Mouse (Mus musculus) embryonic facial prominence, embryonic 11.5 days (tissue): Measurements from ENCODE around the gene Chp1. TPM values are rescaled to one million over a fixed set of nuclear protein-coding genes. Genes with fewer than 3 reads are reported as not detected.
A peak's percentile ranks its signal among the peaks of the same experiment; 100 is the strongest.

ENCODE experiments used
- ATAC-seq: fragments of 200-750 bp; cut with Nextera tagmentation; replicated peaks from 2 replicates; pipeline ENCODE4 v1.8.0; 2017; ENCODE audit warnings: low read depth; ENCODE audit not compliant: insufficient number of reproducible peaks, low FRiP score, low TSS enrichment
- DNase-seq: peaks from one replicate; pipeline ENCODE4 v3.0.0-alpha.2; 2015; ENCODE audit warnings: low spot score
- H3K27ac ChIP-seq: fragments of 300-500 bp; sonication (generic); replicated peaks from 2 replicates; pipeline ENCODE4 v1.5.1; 2014; ENCODE audit warnings: mild to moderate bottlenecking, low read depth, low read length, control low read depth
- H3K27me3 ChIP-seq: fragments of 300-500 bp; sonication (generic); 2 replicates; pipeline ENCODE4 v1.6.1; 2014; ENCODE audit warnings: mild to moderate bottlenecking, low read length, moderate library complexity, mixed read lengths; ENCODE audit not compliant: control insufficient read depth, insufficient read depth
- H3K36me3 ChIP-seq: fragments of 300-500 bp; sonication (generic); replicated peaks from 2 replicates; pipeline ENCODE4 v1.6.1; 2014; ENCODE audit warnings: low read depth, mild to moderate bottlenecking, low read length, moderate library complexity, mixed read lengths; ENCODE audit not compliant: control insufficient read depth, insufficient read depth
- H3K4me1 ChIP-seq: fragments of 300-500 bp; sonication (generic); 2 replicates; pipeline ENCODE4 v1.6.1; 2014; ENCODE audit warnings: low read length, mixed read lengths; ENCODE audit not compliant: control insufficient read depth, insufficient read depth
- H3K4me2 ChIP-seq: fragments of 300-500 bp; sonication (generic); 2 replicates; pipeline ENCODE4 v1.6.1; 2014; ENCODE audit warnings: low read depth, mild to moderate bottlenecking, control low read depth, low read length, moderate library complexity
- H3K4me3 ChIP-seq: fragments of 300-500 bp; sonication (generic); 2 replicates; pipeline ENCODE4 v1.5.1; 2014; ENCODE audit warnings: low read depth, low read length, control low read depth
- H3K9ac ChIP-seq: fragments of 300-500 bp; sonication (generic); replicated peaks from 2 replicates; pipeline ENCODE4 v1.6.1; 2014; ENCODE audit warnings: mild to moderate bottlenecking, control low read depth, low read length
- H3K9me3 ChIP-seq: fragments of 300-500 bp; sonication (generic); replicated peaks from 2 replicates; pipeline ENCODE4 v1.6.1; 2016; ENCODE audit warnings: mild to moderate bottlenecking, low read length, inconsistent platforms, mixed read lengths; ENCODE audit not compliant: control insufficient read depth
- WGBS: fragments of 180-500 bp; shearing (Covaris S2); extraction: QIAGEN DNeasy Blood & Tissue Kit; methylation state at CpG from one replicate; pipeline ENCODE4 v1.1.7; 2014; 5-methylcytosine and 5-hydroxymethylcytosine counted together
- polyA plus RNA-seq: library from polyadenylated mRNA; unstranded; fragments of >200 nt; fragmentation: Nextera tagmentation; extraction: Ambion mirVana; gene quantifications from 2 replicates; pipeline ENCODE4 v1.2.1, GENCODE M21; 2014

The Chp1 gene
- polyA plus RNA-seq, 1 experiment from 2014 or later, result 74.4 TPM

- H3K4me1 ChIP-seq, result no peaks in the 10 kb centered on the region
- WGBS, result 92% methylated on average over 1 of the region's 1 CpGs
- ATAC-seq (no peak), DNase-seq (no peak)
- H3K27ac ChIP-seq, result no peak overlapping the region
- no peak overlapping the region for H3K4me3 ChIP-seq
- no peaks in the 10 kb centered on the region for H3K27me3 ChIP-seq
- no peak overlapping the region for H3K4me2 ChIP-seq
- H3K9me3 ChIP-seq, result no peaks in the 10 kb centered on the region
- no peaks in the 10 kb centered on the region for H3K36me3 ChIP-seq
- H3K9ac ChIP-seq, result no peak overlapping the region
Measured at GRCm38 (mm10) chr2:119572471-119572870, 25.0 kb downstream of the Chp1 start.

DNA sequence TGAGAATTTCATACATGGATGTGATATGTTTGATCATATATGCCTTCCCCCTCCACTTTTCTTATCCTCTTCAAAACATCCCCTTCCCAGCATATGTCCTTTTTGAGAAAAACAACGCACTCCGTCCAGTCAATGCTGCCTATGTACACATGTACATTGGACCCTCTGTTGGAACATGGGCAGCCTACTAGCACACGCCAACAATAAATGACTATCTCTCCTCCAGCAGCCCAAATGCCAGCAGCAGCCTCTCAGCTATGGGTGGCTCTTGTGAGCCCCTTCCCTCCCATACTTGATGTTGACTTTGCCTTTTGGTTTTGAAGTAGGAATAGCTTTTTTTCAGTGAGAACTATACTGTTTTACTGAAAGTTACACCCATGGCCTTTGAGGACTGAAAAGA lies 34.1 kb downstream of the Chp1 start:
- WGBS, result 90% methylated on average over 3 of the region's 3 CpGs
- Histone ChIP-seq H3K36me3 (no peaks in the 10 kb centered on the region), H3K4me3 (no peak overlapping the region), H3K4me2 (no peak overlapping the region), H3K9ac (no peak overlapping the region), H3K4me1 (no peaks in the 10 kb centered on the region), H3K27ac (no peak overlapping the region), H3K27me3 (no peaks in the 10 kb centered on the region), H3K9me3 (no peaks in the 10 kb centered on the region)
- DNase-seq (no peak), ATAC-seq (no peak)

DNA sequence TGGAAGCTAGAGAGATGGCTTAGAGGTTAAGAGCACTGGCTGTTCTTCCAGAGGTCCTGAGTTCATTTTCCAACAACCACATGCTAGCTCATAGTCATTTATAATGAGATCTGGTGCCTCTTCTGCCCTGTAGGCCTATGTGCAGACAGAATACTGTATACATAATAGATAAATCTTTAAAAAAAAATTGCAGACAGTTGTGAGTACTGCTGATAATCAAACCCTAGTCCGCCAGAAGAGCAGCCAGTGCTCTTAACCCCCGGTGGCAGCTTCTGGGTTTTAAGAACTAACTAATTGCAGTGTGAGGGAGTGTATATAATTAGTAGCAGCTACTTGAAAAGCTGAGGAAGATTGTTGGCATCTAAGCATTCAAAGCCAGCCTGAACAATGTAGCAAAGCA lies 35.9 kb downstream of the Chp1 start:
- 49% methylated on average over 2 of the region's 2 CpGs for WGBS

DNA sequence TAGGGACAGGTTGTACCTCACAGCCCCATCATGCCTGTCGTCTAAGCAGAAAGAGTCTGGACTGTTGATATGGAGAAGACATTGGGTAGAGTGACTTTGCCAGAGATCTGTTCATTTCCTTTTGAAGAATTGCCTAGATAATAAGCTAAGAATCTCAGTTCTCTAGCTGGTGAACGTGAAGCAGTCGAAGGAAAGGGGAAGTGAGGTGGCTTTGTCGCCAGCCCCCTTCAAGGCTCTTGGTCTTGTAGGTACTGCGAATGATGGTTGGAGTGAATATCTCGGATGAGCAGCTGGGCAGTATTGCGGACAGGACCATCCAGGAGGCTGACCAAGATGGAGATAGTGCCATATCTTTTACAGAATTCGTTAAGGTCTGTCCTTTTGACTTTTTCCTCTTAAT lies 36.8 kb downstream of the Chp1 start:
- 92% methylated on average over 8 of the region's 8 CpGs for WGBS
- Histone ChIP-seq H3K9me3 (no peaks in the 10 kb centered on the region), H3K4me1 (no peaks in the 10 kb centered on the region), H3K9ac (no peak overlapping the region), H3K27me3 (no peaks in the 10 kb centered on the region), H3K4me3 (no peak overlapping the region), H3K36me3 (no peaks in the 10 kb centered on the region), H3K4me2 (no peak overlapping the region), H3K27ac (no peak overlapping the region)
- no peak for DNase-seq
- no peak for ATAC-seq

More for the DNA sequence above, 35.9 kb downstream of the Chp1 start:
- ATAC-seq (no peak), DNase-seq (no peak)
- H3K4me1 ChIP-seq, result no peaks in the 10 kb centered on the region
- H3K36me3 ChIP-seq, result no peaks in the 10 kb centered on the region
- no peak overlapping the region for H3K4me2 ChIP-seq
- no peaks in the 10 kb centered on the region for H3K27me3 ChIP-seq
- H3K9me3 ChIP-seq, result no peaks in the 10 kb centered on the region
- no peak overlapping the region for H3K27ac ChIP-seq
- no peak overlapping the region for H3K4me3 ChIP-seq
- H3K9ac ChIP-seq, result no peak overlapping the region

- Histone ChIP-seq H3K9me3 (no peaks in the 10 kb centered on the region), H3K4me1 (no peaks in the 10 kb centered on the region), H3K9ac (no peak overlapping the region), H3K27me3 (no peaks in the 10 kb centered on the region), H3K4me2 (no peak overlapping the region), H3K4me3 (no peak overlapping the region), H3K36me3 (no peaks in the 10 kb centered on the region), H3K27ac (no peak overlapping the region)
- DNase-seq, result peak; percentile 71
- ATAC-seq, result no peak
- 14% methylated on average over 4 of the region's 4 CpGs for WGBS
Measured at GRCm38 (mm10) chr2:119587383-119587782, 39.9 kb downstream of the Chp1 start.

DNA sequence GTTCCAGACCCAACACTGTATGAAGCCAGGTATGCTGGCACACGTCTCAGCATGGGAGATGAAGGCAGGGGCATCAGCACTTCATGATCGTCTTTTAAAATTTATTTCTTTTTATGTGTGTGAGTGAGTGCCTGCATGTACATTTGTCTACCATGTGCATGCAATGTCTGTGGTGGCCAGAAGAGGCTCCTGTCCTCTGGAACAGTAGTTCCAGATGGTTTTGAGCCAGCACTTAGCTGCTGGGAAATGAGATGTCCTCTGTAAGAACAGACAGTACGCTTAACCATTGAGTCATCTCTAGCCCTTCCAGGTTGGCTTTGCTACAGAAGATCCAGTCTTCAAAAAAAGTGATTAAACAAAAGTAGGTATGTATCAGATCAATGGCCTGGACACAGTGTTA lies 43.8 kb downstream of the Chp1 start:
- ATAC-seq (no peak), DNase-seq (no peak)
- H3K4me1 ChIP-seq, result no peaks in the 10 kb centered on the region
- no peaks in the 10 kb centered on the region for H3K27me3 ChIP-seq
- no peak overlapping the region for H3K4me3 ChIP-seq
- H3K36me3 ChIP-seq, result no peaks in the 10 kb centered on the region; the same call in 1 of the 2 replicates
- WGBS, result 87% methylated on average over 3 of the region's 3 CpGs
- H3K9ac ChIP-seq, result no peak overlapping the region
- H3K4me2 ChIP-seq, result no peak overlapping the region
- no peaks in the 10 kb centered on the region for H3K9me3 ChIP-seq
- no peak overlapping the region for H3K27ac ChIP-seq

GRCm38 (mm10) chr2:119593765-119594112 lies 46.2 kb downstream of the Chp1 start:
- no peaks in the 10 kb centered on the region for H3K4me1 ChIP-seq
- peak overlapping the region; percentile 19; the same call in 1 of the 2 replicates for H3K4me2 ChIP-seq
- 7% methylated on average over 7 of the region's 7 CpGs for WGBS
- no peak overlapping the region; the same call in 1 of the 2 replicates for H3K27ac ChIP-seq
- H3K27me3 ChIP-seq, result no peaks in the 10 kb centered on the region
- peaks cover 4% of the 10 kb centered on the region for H3K36me3 ChIP-seq
- ATAC-seq (peak; percentile 11; the same call in 1 of the 2 replicates), DNase-seq (no peak)
- H3K9me3 ChIP-seq, result no peaks in the 10 kb centered on the region
- no peak overlapping the region; the same call in 1 of the 2 replicates for H3K9ac ChIP-seq
- H3K4me3 ChIP-seq, result peak overlapping the region; percentile 95; the same call in 1 of the 2 replicates

DNA sequence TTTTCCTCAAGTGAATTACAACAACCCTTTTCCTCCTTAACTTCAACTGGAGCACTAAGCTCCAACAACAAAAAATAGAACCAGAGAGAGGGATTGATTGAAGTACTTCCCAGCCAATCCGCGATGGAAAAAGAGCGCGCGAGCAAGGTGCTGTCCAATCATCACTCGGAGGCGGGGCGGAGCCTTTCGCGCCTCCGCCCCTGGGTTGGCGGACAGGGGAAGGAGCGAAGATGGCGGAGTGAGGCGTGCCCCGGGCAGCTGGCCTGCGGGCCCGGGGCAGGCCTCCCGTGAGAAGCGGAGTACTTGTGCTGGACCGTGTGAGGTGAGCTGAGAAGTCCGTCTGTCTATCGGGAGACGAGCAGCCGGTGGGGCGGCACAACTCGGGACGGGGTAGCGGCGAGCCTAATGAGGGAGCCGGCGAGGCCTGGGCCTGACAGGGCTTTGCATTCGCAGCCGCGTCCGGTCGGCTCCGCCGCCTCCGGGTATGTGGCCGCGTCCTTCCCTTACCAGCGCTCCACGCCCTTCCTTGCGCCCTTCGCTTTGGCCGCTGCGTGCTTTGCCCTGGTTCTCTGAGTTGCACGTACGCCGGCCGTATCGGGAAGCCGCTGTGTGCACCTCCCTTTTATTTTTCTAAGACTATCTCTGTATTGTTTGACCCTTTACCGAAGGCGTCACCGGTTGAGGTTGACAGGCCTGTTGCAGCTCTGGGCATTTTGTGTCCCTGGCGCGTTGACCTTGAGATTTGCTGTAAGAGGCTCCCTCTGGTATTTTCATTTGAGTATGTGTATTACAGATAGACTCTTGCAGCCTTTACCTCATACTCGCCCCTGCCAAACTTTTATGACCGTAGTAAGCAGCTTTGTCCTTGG lies 46.9 kb downstream of the Chp1 start:
- WGBS, result under 1% methylated on average over 61 of the region's 61 CpGs
- Histone ChIP-seq H3K9ac (peak overlapping the region; percentile 94), H3K4me1 (no peaks in the 10 kb centered on the region), H3K9me3 (no peaks in the 10 kb centered on the region), H3K4me2 (peak overlapping the region; percentile 54), H3K27ac (peak overlapping the region; percentile 54; the same call in 1 of the 2 replicates), H3K36me3 (peaks cover 4% of the 10 kb centered on the region), H3K27me3 (no peaks in the 10 kb centered on the region), H3K4me3 (peak overlapping the region; percentile 95)
- peak; percentile 94 for ATAC-seq
- peak; percentile 98 for DNase-seq
